Mouse (Mus musculus): ENCODE measurements at regions not wholly inside any gene's neighbourhood (a gene's known extent, or its start where the extent isn't known, plus 50 kb on each side); places are given as distances from the start of the nearest gene placed in this dataset.

DNA sequence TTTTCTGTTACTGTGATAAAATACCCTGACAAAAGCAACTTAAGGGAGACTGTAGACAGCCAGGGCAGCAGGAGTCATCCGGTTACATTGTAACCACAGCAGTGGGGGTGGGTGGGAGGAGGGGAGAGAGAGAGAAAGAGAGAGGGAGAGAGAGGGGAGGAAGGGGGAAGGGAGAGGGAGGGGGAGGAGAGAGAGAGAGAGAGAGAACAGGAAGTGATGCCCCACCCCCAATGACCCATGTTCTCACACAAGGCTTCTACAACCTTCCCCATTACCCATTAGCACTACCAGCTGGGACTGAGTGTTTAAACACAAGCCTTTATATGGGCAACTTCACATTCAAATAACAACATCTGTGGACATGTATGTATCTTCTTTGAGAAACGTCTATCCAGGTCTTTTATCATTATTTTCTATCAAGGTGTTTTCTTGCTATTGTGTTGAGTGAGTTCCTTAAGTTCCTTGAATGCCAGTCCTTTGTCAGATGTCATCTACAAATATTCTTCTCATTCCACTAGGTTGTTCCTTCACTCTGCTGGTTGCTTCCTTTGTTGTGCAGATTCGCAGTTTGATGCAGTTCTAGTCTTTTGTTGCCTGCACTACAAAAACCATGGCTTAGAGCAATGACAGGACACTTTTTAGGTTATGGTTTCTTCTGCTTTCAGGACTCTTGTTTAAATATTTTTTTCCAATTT is 274.7 kb upstream of the Ddx18 start:
- H3K4me1 ChIP-seq (ENCODE audit: insufficient read depth, low read depth, low read length): no peaks in the 10 kb centered on the region
- no peak overlapping the region for H3K9ac ChIP-seq (replicated peaks; ENCODE audit: low read depth)
- TF ChIP-seq EP300 (IDR thresholded peaks at IDR 0.05): no peak
- TF ChIP-seq CTCF (IDR thresholded peaks at IDR 0.05): no peak
- no peaks in the 10 kb centered on the region for H3K27me3 ChIP-seq (replicated peaks; ENCODE audit: insufficient read depth, low read length)
- ATAC-seq (no peak), DNase-seq (ENCODE audit: low spot score) (no peak)
- H3K4me3 ChIP-seq (ENCODE audit: low read depth, low read length): no peak overlapping the region
- H3K27ac ChIP-seq (ENCODE audit: low read length): no peak overlapping the region
- H3K9me3 ChIP-seq (ENCODE audit: low read length): no peaks in the 10 kb centered on the region
- H3K4me2 ChIP-seq (replicated peaks; ENCODE audit: low read depth, low read length): no peak overlapping the region
- 54% methylated on average over 3 of the region's 3 CpGs for WGBS
- H3K36me3 ChIP-seq (ENCODE audit: insufficient read depth, low read length): no peaks in the 10 kb centered on the region

- no peaks in the 10 kb centered on the region for H3K27me3 ChIP-seq (replicated peaks; ENCODE audit: insufficient read depth, low read length)
- DNase-seq (ENCODE audit: low spot score): no peak
- 34% methylated on average over 2 of the region's 2 CpGs for WGBS
Observed at GRCm38 (mm10) chr1:121833559-121833958, 265.8 kb upstream of the Ddx18 start.

DNA sequence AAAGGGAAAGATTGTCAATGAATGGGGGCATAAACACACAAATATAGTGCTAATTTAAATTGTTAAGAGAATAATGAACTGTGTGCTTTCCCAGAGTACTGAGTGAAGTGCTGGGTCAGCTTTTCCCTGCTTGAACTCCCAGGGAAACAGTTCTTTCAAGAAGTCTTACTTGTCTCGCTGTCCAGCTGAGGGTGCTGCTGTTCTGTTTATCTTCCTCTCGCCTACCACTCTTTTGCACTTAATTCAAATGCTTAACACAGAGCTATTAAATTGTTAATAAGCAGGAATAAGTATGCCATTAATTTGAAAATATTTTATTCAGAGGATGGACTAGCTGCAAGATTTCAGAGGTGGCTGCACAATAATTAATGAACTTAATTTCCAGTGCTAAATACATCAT is 262.5 kb upstream of the Ddx18 start:
- no peak overlapping the region for H3K9ac ChIP-seq (replicated peaks; ENCODE audit: low read depth)
- no peaks in the 10 kb centered on the region for H3K36me3 ChIP-seq (ENCODE audit: insufficient read depth, low read length)
- no peaks in the 10 kb centered on the region for H3K9me3 ChIP-seq (ENCODE audit: low read length)
- DNase-seq (ENCODE audit: low spot score) (peak; percentile 22), ATAC-seq (no peak)
- H3K27me3 ChIP-seq (replicated peaks; ENCODE audit: insufficient read depth, low read length): no peaks in the 10 kb centered on the region
- no peak overlapping the region for H3K27ac ChIP-seq (ENCODE audit: low read length)
- H3K4me3 ChIP-seq (ENCODE audit: low read depth, low read length): no peak overlapping the region
- WGBS: 48% methylated on average over 2 of the region's 2 CpGs
- peak; percentile 28; the same call in 1 of the 2 replicates for TF ChIP-seq CTCF (IDR thresholded peaks at IDR 0.05)
- TF ChIP-seq EP300 (IDR thresholded peaks at IDR 0.05): no peak
- no peak overlapping the region for H3K4me2 ChIP-seq (replicated peaks; ENCODE audit: low read depth, low read length)
- no peaks in the 10 kb centered on the region for H3K4me1 ChIP-seq (ENCODE audit: insufficient read depth, low read depth, low read length)

More at GRCm38 (mm10) chr1:121833559-121833958, 265.8 kb upstream of the Ddx18 start:
- TF ChIP-seq EP300 (IDR thresholded peaks at IDR 0.05) (no peak), CTCF (IDR thresholded peaks at IDR 0.05) (no peak)
- Histone ChIP-seq H3K4me1 (ENCODE audit: insufficient read depth, low read depth, low read length) (no peaks in the 10 kb centered on the region), H3K27ac (ENCODE audit: low read length) (no peak overlapping the region), H3K9me3 (ENCODE audit: low read length) (no peaks in the 10 kb centered on the region), H3K36me3 (ENCODE audit: insufficient read depth, low read length) (no peaks in the 10 kb centered on the region), H3K4me2 (replicated peaks; ENCODE audit: low read depth, low read length) (no peak overlapping the region), H3K9ac (replicated peaks; ENCODE audit: low read depth) (no peak overlapping the region), H3K4me3 (ENCODE audit: low read depth, low read length) (no peak overlapping the region)
- no peak for ATAC-seq

GRCm38 (mm10) chr1:121822950-121823349 is 255.2 kb upstream of the Ddx18 start:
- Histone ChIP-seq H3K4me1 (ENCODE audit: insufficient read depth, low read depth, low read length) (no peaks in the 10 kb centered on the region), H3K4me3 (ENCODE audit: low read depth, low read length) (no peak overlapping the region), H3K27me3 (replicated peaks; ENCODE audit: insufficient read depth, low read length) (no peaks in the 10 kb centered on the region), H3K9me3 (ENCODE audit: low read length) (no peaks in the 10 kb centered on the region), H3K9ac (replicated peaks; ENCODE audit: low read depth) (no peak overlapping the region), H3K4me2 (replicated peaks; ENCODE audit: low read depth, low read length) (no peak overlapping the region), H3K36me3 (ENCODE audit: insufficient read depth, low read length) (no peaks in the 10 kb centered on the region), H3K27ac (ENCODE audit: low read length) (no peak overlapping the region)
- ATAC-seq (no peak), DNase-seq (ENCODE audit: low spot score) (no peak)
- TF ChIP-seq CTCF (IDR thresholded peaks at IDR 0.05): no peak
- no peak for TF ChIP-seq EP300 (IDR thresholded peaks at IDR 0.05)
- 75% methylated on average over 4 of the region's 4 CpGs for WGBS

- Histone ChIP-seq H3K4me3 (ENCODE audit: low read depth, low read length) (no peak overlapping the region), H3K4me1 (ENCODE audit: insufficient read depth, low read depth, low read length) (no peaks in the 10 kb centered on the region), H3K4me2 (replicated peaks; ENCODE audit: low read depth, low read length) (no peak overlapping the region), H3K9ac (replicated peaks; ENCODE audit: low read depth) (no peak overlapping the region), H3K36me3 (ENCODE audit: insufficient read depth, low read length) (no peaks in the 10 kb centered on the region), H3K9me3 (ENCODE audit: low read length) (no peaks in the 10 kb centered on the region), H3K27me3 (replicated peaks; ENCODE audit: insufficient read depth, low read length) (no peaks in the 10 kb centered on the region), H3K27ac (ENCODE audit: low read length) (no peak overlapping the region)
- no peak for TF ChIP-seq EP300 (IDR thresholded peaks at IDR 0.05)
- TF ChIP-seq CTCF (IDR thresholded peaks at IDR 0.05): no peak
- WGBS: 47% methylated on average over 2 of the region's 2 CpGs
- no peak for ATAC-seq
- DNase-seq (ENCODE audit: low spot score): no peak
Observed at GRCm38 (mm10) chr1:121803338-121803737, 235.5 kb upstream of the Ddx18 start.

- DNase-seq (ENCODE audit: low spot score) (no peak), ATAC-seq (no peak)
- WGBS: 88% methylated on average over 4 of the region's 4 CpGs
- Histone ChIP-seq H3K9ac (replicated peaks; ENCODE audit: low read depth) (no peak overlapping the region), H3K36me3 (ENCODE audit: insufficient read depth, low read length) (no peaks in the 10 kb centered on the region), H3K9me3 (ENCODE audit: low read length) (no peaks in the 10 kb centered on the region), H3K27ac (ENCODE audit: low read length) (no peak overlapping the region), H3K27me3 (replicated peaks; ENCODE audit: insufficient read depth, low read length) (no peaks in the 10 kb centered on the region), H3K4me2 (replicated peaks; ENCODE audit: low read depth, low read length) (no peak overlapping the region), H3K4me3 (ENCODE audit: low read depth, low read length) (no peak overlapping the region), H3K4me1 (ENCODE audit: insufficient read depth, low read depth, low read length) (no peaks in the 10 kb centered on the region)
- TF ChIP-seq CTCF (IDR thresholded peaks at IDR 0.05): no peak
- no peak for TF ChIP-seq EP300 (IDR thresholded peaks at IDR 0.05)
Observed at GRCm38 (mm10) chr1:121802476-121802875, 234.7 kb upstream of the Ddx18 start.

All from lung, postnatal 0 days (tissue).